Mouse (Mus musculus): ENCODE measurements around the gene Hpse. TPM values are rescaled to one million over a fixed set of nuclear protein-coding genes. Genes with fewer than 3 reads are reported as not detected.

Gene Hpse
- polyA plus RNA-seq, 1 experiment from 2014 or later = 0.41 TPM

GRCm38 (mm10) chr5:100738802-100739201 is 19.3 kb upstream of the Hpse start:
- H3K4me3 ChIP-seq (ENCODE audit: low read depth, low read length) = no peak overlapping the region
- no peak overlapping the region for H3K4me2 ChIP-seq (ENCODE audit: low read length)
- H3K4me1 ChIP-seq (ENCODE audit: control insufficient read depth, insufficient read depth, low read length) = no peaks in the 10 kb centered on the region
- no peak overlapping the region for H3K9ac ChIP-seq (ENCODE audit: low read length)
- 97% methylated on average over 8 of the region's 8 CpGs for WGBS
- ATAC-seq (no peak), DNase-seq (ENCODE audit: low spot score) (no peak)
- H3K9me3 ChIP-seq (replicated peaks; ENCODE audit: control insufficient read depth, low read length) = 0 out of 2 replicates have a peak, but pooled peaks cover 5% of the 10 kb centered on the region
- no peaks in the 10 kb centered on the region for H3K27me3 ChIP-seq (replicated peaks; ENCODE audit: control insufficient read depth, insufficient read depth, low read length)
- no peaks in the 10 kb centered on the region for H3K36me3 ChIP-seq (ENCODE audit: control insufficient read depth, insufficient read depth, low read length)
- H3K27ac ChIP-seq (ENCODE audit: low read depth, low read length) = no peak overlapping the region

- DNase-seq (ENCODE audit: low spot score) (no peak), ATAC-seq (no peak)
- WGBS = 89% methylated on average over 8 of the region's 8 CpGs
Observed at GRCm38 (mm10) chr5:100736919-100737318, 17.4 kb upstream of the Hpse start.

GRCm38 (mm10) chr5:100734535-100734934 is 15.0 kb upstream of the Hpse start:
- H3K27ac ChIP-seq (ENCODE audit: low read depth, low read length) = no peak overlapping the region
- DNase-seq (ENCODE audit: low spot score) (no peak), ATAC-seq (no peak)
- no peaks in the 10 kb centered on the region for H3K9me3 ChIP-seq (replicated peaks; ENCODE audit: control insufficient read depth, low read length)
- H3K4me3 ChIP-seq (ENCODE audit: low read depth, low read length) = no peak overlapping the region
- no peaks in the 10 kb centered on the region for H3K4me1 ChIP-seq (ENCODE audit: control insufficient read depth, insufficient read depth, low read length)
- no peak overlapping the region for H3K9ac ChIP-seq (ENCODE audit: low read length)
- 91% methylated on average over 4 of the region's 4 CpGs for WGBS
- H3K36me3 ChIP-seq (ENCODE audit: control insufficient read depth, insufficient read depth, low read length) = no peaks in the 10 kb centered on the region
- no peaks in the 10 kb centered on the region for H3K27me3 ChIP-seq (replicated peaks; ENCODE audit: control insufficient read depth, insufficient read depth, low read length)
- H3K4me2 ChIP-seq (ENCODE audit: low read length) = no peak overlapping the region

More at GRCm38 (mm10) chr5:100736919-100737318, 17.4 kb upstream of the Hpse start:
- Histone ChIP-seq H3K36me3 (ENCODE audit: control insufficient read depth, insufficient read depth, low read length) (no peaks in the 10 kb centered on the region), H3K27me3 (replicated peaks; ENCODE audit: control insufficient read depth, insufficient read depth, low read length) (no peaks in the 10 kb centered on the region), H3K4me3 (ENCODE audit: low read depth, low read length) (no peak overlapping the region), H3K9ac (ENCODE audit: low read length) (no peak overlapping the region), H3K4me2 (ENCODE audit: low read length) (no peak overlapping the region), H3K9me3 (replicated peaks; ENCODE audit: control insufficient read depth, low read length) (0 out of 2 replicates have a peak, but pooled peaks cover 5% of the 10 kb centered on the region), H3K27ac (ENCODE audit: low read depth, low read length) (no peak overlapping the region), H3K4me1 (ENCODE audit: control insufficient read depth, insufficient read depth, low read length) (no peaks in the 10 kb centered on the region)

- no peak for ATAC-seq
- Histone ChIP-seq H3K4me1 (ENCODE audit: control insufficient read depth, insufficient read depth, low read length) (no peaks in the 10 kb centered on the region), H3K27ac (ENCODE audit: low read depth, low read length) (no peak overlapping the region), H3K4me2 (ENCODE audit: low read length) (no peak overlapping the region), H3K27me3 (replicated peaks; ENCODE audit: control insufficient read depth, insufficient read depth, low read length) (no peaks in the 10 kb centered on the region), H3K36me3 (ENCODE audit: control insufficient read depth, insufficient read depth, low read length) (no peaks in the 10 kb centered on the region), H3K9me3 (replicated peaks; ENCODE audit: control insufficient read depth, low read length) (no peaks in the 10 kb centered on the region), H3K9ac (ENCODE audit: low read length) (no peak overlapping the region), H3K4me3 (ENCODE audit: low read depth, low read length) (no peak overlapping the region)
- WGBS = 91% methylated on average over 13 of the region's 13 CpGs
- DNase-seq (ENCODE audit: low spot score) = no peak
Observed at GRCm38 (mm10) chr5:100728757-100729156, 9.2 kb upstream of the Hpse start.

- no peaks in the 10 kb centered on the region for H3K27me3 ChIP-seq (replicated peaks; ENCODE audit: control insufficient read depth, insufficient read depth, low read length)
- no peaks in the 10 kb centered on the region for H3K4me1 ChIP-seq (ENCODE audit: control insufficient read depth, insufficient read depth, low read length)
- no peak overlapping the region for H3K9ac ChIP-seq (ENCODE audit: low read length)
- WGBS = 69% methylated on average over 4 of the region's 4 CpGs
- H3K36me3 ChIP-seq (ENCODE audit: control insufficient read depth, insufficient read depth, low read length) = no peaks in the 10 kb centered on the region
- no peaks in the 10 kb centered on the region for H3K9me3 ChIP-seq (replicated peaks; ENCODE audit: control insufficient read depth, low read length)
- H3K4me2 ChIP-seq (ENCODE audit: low read length) = no peak overlapping the region
- H3K4me3 ChIP-seq (ENCODE audit: low read depth, low read length) = no peak overlapping the region
- H3K27ac ChIP-seq (ENCODE audit: low read depth, low read length) = no peak overlapping the region
- ATAC-seq = no peak
- no peak for DNase-seq (ENCODE audit: low spot score)
Observed at GRCm38 (mm10) chr5:100726001-100726400, 6.5 kb upstream of the Hpse start.

- WGBS = 94% methylated on average over 15 of the region's 15 CpGs
- ATAC-seq = no peak
- H3K27ac ChIP-seq (ENCODE audit: low read depth, low read length) = no peak overlapping the region
- no peaks in the 10 kb centered on the region for H3K36me3 ChIP-seq (ENCODE audit: control insufficient read depth, insufficient read depth, low read length)
- H3K4me1 ChIP-seq (ENCODE audit: control insufficient read depth, insufficient read depth, low read length) = no peaks in the 10 kb centered on the region
- H3K27me3 ChIP-seq (replicated peaks; ENCODE audit: control insufficient read depth, insufficient read depth, low read length) = no peaks in the 10 kb centered on the region; the same call in 1 of the 2 replicates
- DNase-seq (ENCODE audit: low spot score) = no peak
- no peak overlapping the region for H3K4me2 ChIP-seq (ENCODE audit: low read length)
- no peak overlapping the region for H3K9ac ChIP-seq (ENCODE audit: low read length)
- no peak overlapping the region for H3K4me3 ChIP-seq (ENCODE audit: low read depth, low read length)
- H3K9me3 ChIP-seq (replicated peaks; ENCODE audit: control insufficient read depth, low read length) = no peaks in the 10 kb centered on the region
Observed at GRCm38 (mm10) chr5:100716762-100717161, 2.8 kb downstream of the Hpse start.

GRCm38 (mm10) chr5:100711219-100711618 is 8.3 kb downstream of the Hpse start:
- H3K27me3 ChIP-seq (replicated peaks; ENCODE audit: control insufficient read depth, insufficient read depth, low read length) = no peaks in the 10 kb centered on the region
- H3K4me3 ChIP-seq (ENCODE audit: low read depth, low read length) = no peak overlapping the region
- no peak for DNase-seq (ENCODE audit: low spot score)
- H3K9me3 ChIP-seq (replicated peaks; ENCODE audit: control insufficient read depth, low read length) = no peaks in the 10 kb centered on the region
- H3K27ac ChIP-seq (ENCODE audit: low read depth, low read length) = no peak overlapping the region
- 93% methylated on average over 6 of the region's 6 CpGs for WGBS
- no peaks in the 10 kb centered on the region for H3K4me1 ChIP-seq (ENCODE audit: control insufficient read depth, insufficient read depth, low read length)
- no peak overlapping the region for H3K9ac ChIP-seq (ENCODE audit: low read length)
- ATAC-seq = no peak
- H3K4me2 ChIP-seq (ENCODE audit: low read length) = no peak overlapping the region
- no peaks in the 10 kb centered on the region for H3K36me3 ChIP-seq (ENCODE audit: control insufficient read depth, insufficient read depth, low read length)

- no peak overlapping the region for H3K4me3 ChIP-seq (ENCODE audit: low read depth, low read length)
- no peaks in the 10 kb centered on the region for H3K36me3 ChIP-seq (ENCODE audit: control insufficient read depth, insufficient read depth, low read length)
- ATAC-seq = no peak
- H3K9ac ChIP-seq (ENCODE audit: low read length) = no peak overlapping the region
- H3K27ac ChIP-seq (ENCODE audit: low read depth, low read length) = no peak overlapping the region
- 81% methylated on average over 2 of the region's 2 CpGs for WGBS
- H3K4me2 ChIP-seq (ENCODE audit: low read length) = no peak overlapping the region
- H3K27me3 ChIP-seq (replicated peaks; ENCODE audit: control insufficient read depth, insufficient read depth, low read length) = no peaks in the 10 kb centered on the region
- H3K4me1 ChIP-seq (ENCODE audit: control insufficient read depth, insufficient read depth, low read length) = no peaks in the 10 kb centered on the region
- H3K9me3 ChIP-seq (replicated peaks; ENCODE audit: control insufficient read depth, low read length) = no peaks in the 10 kb centered on the region
- DNase-seq (ENCODE audit: low spot score) = no peak
Observed at GRCm38 (mm10) chr5:100710012-100710411, 9.5 kb downstream of the Hpse start.

- no peak overlapping the region for H3K27ac ChIP-seq (ENCODE audit: low read depth, low read length)
- no peaks in the 10 kb centered on the region for H3K27me3 ChIP-seq (replicated peaks; ENCODE audit: control insufficient read depth, insufficient read depth, low read length)
- no peaks in the 10 kb centered on the region for H3K9me3 ChIP-seq (replicated peaks; ENCODE audit: control insufficient read depth, low read length)
- H3K4me3 ChIP-seq (ENCODE audit: low read depth, low read length) = no peak overlapping the region
- no peak overlapping the region for H3K4me2 ChIP-seq (ENCODE audit: low read length)
- no peaks in the 10 kb centered on the region for H3K4me1 ChIP-seq (ENCODE audit: control insufficient read depth, insufficient read depth, low read length)
- ATAC-seq (no peak), DNase-seq (ENCODE audit: low spot score) (no peak)
- no peaks in the 10 kb centered on the region for H3K36me3 ChIP-seq (ENCODE audit: control insufficient read depth, insufficient read depth, low read length)
- 91% methylated on average over 6 of the region's 6 CpGs for WGBS
- H3K9ac ChIP-seq (ENCODE audit: low read length) = no peak overlapping the region
Observed at GRCm38 (mm10) chr5:100709035-100709434, 10.5 kb downstream of the Hpse start.

Data from forebrain, embryonic 14.5 days (tissue).